Mouse (Mus musculus) limb, embryonic 11.5 days (tissue): Measurements from ENCODE around the gene B4galt3. TPM values are rescaled to one million over a fixed set of nuclear protein-coding genes. Genes with fewer than 3 reads are reported as not detected.

ENCODE experiments used
- ATAC-seq: fragments of 200-750 bp; cut with Nextera tagmentation; 2 replicates; pipeline ENCODE4 v1.8.0; 2017; ENCODE audit warnings: low read depth; ENCODE audit not compliant: insufficient number of reproducible peaks, low FRiP score, low TSS enrichment
- DNase-seq: peaks from one replicate; pipeline ENCODE4 v3.0.0-alpha.2; 2015; ENCODE audit warnings: low spot score
- H3K27ac ChIP-seq: fragments of 300-500 bp; sonication (generic); replicated peaks from 2 replicates; pipeline ENCODE4 v1.5.1; 2014; ENCODE audit warnings: low read depth, mild to moderate bottlenecking, low read length
- H3K27me3 ChIP-seq: fragments of 300-500 bp; sonication (generic); 2 replicates; pipeline ENCODE4 v1.6.1; 2014; ENCODE audit warnings: mild to moderate bottlenecking, low read length, mixed read lengths; ENCODE audit not compliant: control insufficient read depth, insufficient read depth
- H3K36me3 ChIP-seq: fragments of 300-500 bp; sonication (generic); 2 replicates; pipeline ENCODE4 v1.6.1; 2014; ENCODE audit warnings: mild to moderate bottlenecking, low read length, moderate library complexity, mixed read lengths; ENCODE audit not compliant: control insufficient read depth, insufficient read depth
- H3K4me1 ChIP-seq: fragments of 300-500 bp; sonication (generic); 2 replicates; pipeline ENCODE4 v1.6.1; 2014; ENCODE audit warnings: low read length, mixed read lengths; ENCODE audit not compliant: control insufficient read depth, insufficient read depth
- H3K4me2 ChIP-seq: fragments of 300-500 bp; sonication (generic); 2 replicates; pipeline ENCODE4 v1.6.1; 2014; ENCODE audit warnings: low read depth, mild to moderate bottlenecking, moderate library complexity; ENCODE audit not compliant: severe bottlenecking
- H3K4me3 ChIP-seq: fragments of 300-500 bp; sonication (generic); 2 replicates; pipeline ENCODE4 v1.5.1; 2014; ENCODE audit warnings: low read depth, low read length
- H3K9ac ChIP-seq: fragments of 300-500 bp; sonication (generic); 2 replicates; pipeline ENCODE4 v1.6.1; 2014; ENCODE audit warnings: mild to moderate bottlenecking, low read length
- H3K9me3 ChIP-seq: fragments of 300-500 bp; sonication (generic); 2 replicates; pipeline ENCODE4 v1.6.1; 2016; ENCODE audit warnings: low read length; ENCODE audit not compliant: control insufficient read depth
- WGBS: fragments of 180-500 bp; shearing (Covaris S2); extraction: QIAGEN DNeasy Blood & Tissue Kit; methylation state at CpG from one replicate; pipeline ENCODE4 v1.1.7; 2014; 5-methylcytosine and 5-hydroxymethylcytosine counted together
- polyA plus RNA-seq: library from polyadenylated mRNA; unstranded; fragments of >200 nt; fragmentation: Nextera tagmentation; extraction: Ambion mirVana; gene quantifications from 2 replicates; pipeline ENCODE4 v1.2.1, GENCODE M21; 2014

Gene B4galt3
- polyA plus RNA-seq, 1 experiment from 2014 or later = 68.9 TPM

- WGBS = 94% methylated on average over 11 of the region's 11 CpGs
- Histone ChIP-seq H3K4me3 (no peak overlapping the region), H3K4me2 (no peak overlapping the region), H3K9me3 (no peaks in the 10 kb centered on the region), H3K4me1 (peaks cover 13% of the 10 kb centered on the region), H3K9ac (no peak overlapping the region), H3K27me3 (no peaks in the 10 kb centered on the region), H3K36me3 (peaks cover 28% of the 10 kb centered on the region), H3K27ac (no peak overlapping the region)
- DNase-seq (no peak), ATAC-seq (no peak)
Observed at GRCm38 (mm10) chr1:171275144-171275734, 5.1 kb downstream of the B4galt3 start.

- H3K9ac ChIP-seq = no peak overlapping the region
- no peaks in the 10 kb centered on the region for H3K27me3 ChIP-seq
- H3K27ac ChIP-seq = no peak overlapping the region
- peaks cover 9% of the 10 kb centered on the region for H3K4me1 ChIP-seq
- no peaks in the 10 kb centered on the region for H3K9me3 ChIP-seq
- H3K4me2 ChIP-seq = no peak overlapping the region
- 95% methylated on average over 14 of the region's 14 CpGs for WGBS
- peaks cover 28% of the 10 kb centered on the region for H3K36me3 ChIP-seq
- no peak for ATAC-seq
- no peak overlapping the region for H3K4me3 ChIP-seq
- no peak for DNase-seq
Observed at GRCm38 (mm10) chr1:171276110-171276748, 6.1 kb downstream of the B4galt3 start.

- Histone ChIP-seq H3K4me1 (peaks cover 14% of the 10 kb centered on the region), H3K36me3 (peaks cover 28% of the 10 kb centered on the region), H3K9me3 (no peaks in the 10 kb centered on the region), H3K4me3 (no peak overlapping the region), H3K4me2 (0 out of 2 replicates have a peak overlapping the region, but pooled peaks have one; percentile 13), H3K27ac (no peak overlapping the region), H3K9ac (no peak overlapping the region), H3K27me3 (no peaks in the 10 kb centered on the region)
- no peak for DNase-seq
- no peak for ATAC-seq
- 81% methylated on average over 10 of the region's 10 CpGs for WGBS
Observed at GRCm38 (mm10) chr1:171277736-171278135, 7.6 kb downstream of the B4galt3 start.

GRCm38 (mm10) chr1:171278436-171278835 lies 8.3 kb downstream of the B4galt3 start:
- WGBS = 91% methylated on average over 8 of the region's 8 CpGs
- ATAC-seq = no peak
- peaks cover 25% of the 10 kb centered on the region for H3K36me3 ChIP-seq

GRCm38 (mm10) chr1:171279012-171279705 lies 9.0 kb downstream of the B4galt3 start:
- H3K4me2 ChIP-seq = no peak overlapping the region; the same call in 1 of the 2 replicates
- H3K27ac ChIP-seq = no peak overlapping the region
- H3K27me3 ChIP-seq = no peaks in the 10 kb centered on the region
- H3K36me3 ChIP-seq = peaks cover 24% of the 10 kb centered on the region
- 88% methylated on average over 14 of the region's 14 CpGs for WGBS
- no peak overlapping the region for H3K4me3 ChIP-seq
- ATAC-seq = no peak
- H3K9ac ChIP-seq = peak overlapping the region; percentile 73; the same call in 1 of the 2 replicates
- no peak for DNase-seq
- no peaks in the 10 kb centered on the region for H3K9me3 ChIP-seq
- peaks cover 14% of the 10 kb centered on the region for H3K4me1 ChIP-seq

More at GRCm38 (mm10) chr1:171278436-171278835, 8.3 kb downstream of the B4galt3 start:
- Histone ChIP-seq H3K27me3 (no peaks in the 10 kb centered on the region), H3K4me3 (no peak overlapping the region), H3K4me2 (no peak overlapping the region), H3K4me1 (peaks cover 14% of the 10 kb centered on the region), H3K9me3 (no peaks in the 10 kb centered on the region), H3K9ac (no peak overlapping the region), H3K27ac (no peak overlapping the region)
- DNase-seq = no peak

- H3K27ac ChIP-seq = no peak overlapping the region
Observed at GRCm38 (mm10) chr1:171279721-171280120, 9.6 kb downstream of the B4galt3 start.

GRCm38 (mm10) chr1:171280250-171280915 lies 10.3 kb downstream of the B4galt3 start:
- Histone ChIP-seq H3K9ac (peak overlapping the region; percentile 73), H3K27me3 (no peaks in the 10 kb centered on the region), H3K27ac (no peak overlapping the region), H3K36me3 (peaks cover 24% of the 10 kb centered on the region), H3K9me3 (no peaks in the 10 kb centered on the region), H3K4me1 (peaks cover 14% of the 10 kb centered on the region), H3K4me2 (peak overlapping the region; percentile 83), H3K4me3 (peak overlapping the region; percentile 78)
- no peak for DNase-seq
- no peak; the same call in 1 of the 2 replicates for ATAC-seq
- WGBS = under 1% methylated on average over 25 of the region's 25 CpGs

More at GRCm38 (mm10) chr1:171279721-171280120, 9.6 kb downstream of the B4galt3 start:
- H3K9me3 ChIP-seq = no peaks in the 10 kb centered on the region
- DNase-seq (no peak), ATAC-seq (no peak)
- peak overlapping the region; percentile 73 for H3K9ac ChIP-seq
- H3K4me1 ChIP-seq = peaks cover 14% of the 10 kb centered on the region
- H3K4me2 ChIP-seq = peak overlapping the region; percentile 83
- H3K4me3 ChIP-seq = peak overlapping the region; percentile 78
- H3K27me3 ChIP-seq = no peaks in the 10 kb centered on the region
- peaks cover 27% of the 10 kb centered on the region for H3K36me3 ChIP-seq
- WGBS = 59% methylated on average over 5 of the region's 5 CpGs

- Histone ChIP-seq H3K27ac (peak within 1 kb of the TSS; percentile 71), H3K4me3 (peak within 1 kb of the TSS; percentile 78), H3K36me3 (peaks cover 23% of the 10 kb centered on the region), H3K9ac (peak within 1 kb of the TSS; percentile 73), H3K4me1 (peaks cover 14% of the 10 kb centered on the region), H3K4me2 (peak within 1 kb of the TSS; percentile 83), H3K27me3 (no peaks in the 10 kb centered on the region), H3K9me3 (no peaks in the 10 kb centered on the region)
- peak; percentile 96 for ATAC-seq
- WGBS = under 1% methylated on average over 26 of the region's 26 CpGs
- peak; percentile 90 for DNase-seq
Observed at GRCm38 (mm10) chr1:171280916-171281527, 10.9 kb downstream of the B4galt3 start, which contains the start of gene Ppox. Gene Ppox (minus strand): TSS chr1:171281186.
